Mouse (Mus musculus) stomach, embryonic 15.5 days (tissue): ENCODE results near the gene Tfeb. TPM values are rescaled to one million over a fixed set of nuclear protein-coding genes. Genes with fewer than 3 reads are reported as not detected.

Experiments used
- ATAC-seq: fragments of 200-750 bp; cut with Nextera tagmentation; 2 replicates; pipeline ENCODE4 v1.8.0; 2017; ENCODE audit warnings: low read depth, moderate number of reproducible peaks, moderate TSS enrichment; ENCODE audit not compliant: insufficient read depth, low FRiP score
- H3K27ac ChIP-seq: fragments of 300-500 bp; sonication (generic); 2 replicates; pipeline ENCODE4 v1.5.1; 2015; ENCODE audit warnings: mild to moderate bottlenecking, inconsistent platforms
- H3K27me3 ChIP-seq: fragments of 300-500 bp; sonication (generic); replicated peaks from 2 replicates; pipeline ENCODE4 v1.6.1; 2015; ENCODE audit warnings: inconsistent platforms
- H3K36me3 ChIP-seq: fragments of 300-500 bp; sonication (generic); 2 replicates; pipeline ENCODE4 v1.6.1; 2015; ENCODE audit warnings: inconsistent platforms
- H3K4me1 ChIP-seq: fragments of 300-500 bp; sonication (generic); 2 replicates; pipeline ENCODE4 v1.6.1; 2015; ENCODE audit warnings: inconsistent platforms
- H3K4me2 ChIP-seq: fragments of 300-500 bp; sonication (generic); 2 replicates; pipeline ENCODE4 v1.6.1; 2015; ENCODE audit warnings: mild to moderate bottlenecking, inconsistent platforms
- H3K4me3 ChIP-seq: fragments of 300-500 bp; sonication (generic); replicated peaks from 2 replicates; pipeline ENCODE4 v1.5.1; 2015; ENCODE audit warnings: inconsistent platforms
- H3K9ac ChIP-seq: fragments of 300-500 bp; sonication (generic); 2 replicates; pipeline ENCODE4 v1.6.1; 2015; ENCODE audit warnings: inconsistent platforms
- H3K9me3 ChIP-seq: fragments of 300-500 bp; sonication (generic); 2 replicates; pipeline ENCODE4 v1.6.1; 2016; ENCODE audit warnings: inconsistent platforms
- WGBS: fragments of 180-500 bp; shearing (Covaris S2); methylation state at CpG from one replicate; pipeline ENCODE4 v1.1.7; 2015; 5-methylcytosine and 5-hydroxymethylcytosine counted together
- polyA plus RNA-seq: library from polyadenylated mRNA; unstranded; fragments of >200 nt; fragmentation: Nextera tagmentation; extraction: Ambion mirVana; gene quantifications from 2 replicates; pipeline ENCODE4 v1.2.1, GENCODE M21; 2015

The Tfeb gene
- polyA plus RNA-seq, 1 experiment from 2014 or later = 10.7 TPM

DNA sequence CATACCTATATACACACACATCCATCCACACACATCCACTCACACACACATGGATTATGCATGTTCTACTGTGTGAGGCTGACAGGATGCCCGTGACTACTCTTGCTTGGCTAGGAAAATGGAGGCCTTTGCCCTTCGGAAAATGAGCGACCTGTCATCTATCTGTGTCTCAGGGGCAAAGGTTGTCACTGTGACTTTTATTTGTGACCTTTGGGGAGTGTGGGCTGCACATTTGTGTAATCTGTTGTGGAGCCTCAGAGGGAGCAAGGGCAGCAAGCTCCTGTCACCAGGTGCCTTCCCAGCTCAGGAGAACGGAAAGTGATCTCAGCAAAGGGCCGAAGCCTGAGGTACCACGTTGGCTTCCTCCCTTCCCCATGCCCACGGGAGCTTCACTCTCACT, 25.2 kb downstream of the Tfeb start:
- no peaks in the 10 kb centered on the region for H3K9me3 ChIP-seq
- H3K27me3 ChIP-seq = no peaks in the 10 kb centered on the region
- H3K9ac ChIP-seq = no peak overlapping the region
- no peak overlapping the region for H3K4me2 ChIP-seq
- no peak overlapping the region for H3K4me3 ChIP-seq
- WGBS = 79% methylated on average over 7 of the region's 7 CpGs
- ATAC-seq = no peak
- no peaks in the 10 kb centered on the region for H3K36me3 ChIP-seq
- H3K27ac ChIP-seq = peak overlapping the region; percentile 63; the same call in 1 of the 2 replicates
- peaks cover 20% of the 10 kb centered on the region for H3K4me1 ChIP-seq

DNA sequence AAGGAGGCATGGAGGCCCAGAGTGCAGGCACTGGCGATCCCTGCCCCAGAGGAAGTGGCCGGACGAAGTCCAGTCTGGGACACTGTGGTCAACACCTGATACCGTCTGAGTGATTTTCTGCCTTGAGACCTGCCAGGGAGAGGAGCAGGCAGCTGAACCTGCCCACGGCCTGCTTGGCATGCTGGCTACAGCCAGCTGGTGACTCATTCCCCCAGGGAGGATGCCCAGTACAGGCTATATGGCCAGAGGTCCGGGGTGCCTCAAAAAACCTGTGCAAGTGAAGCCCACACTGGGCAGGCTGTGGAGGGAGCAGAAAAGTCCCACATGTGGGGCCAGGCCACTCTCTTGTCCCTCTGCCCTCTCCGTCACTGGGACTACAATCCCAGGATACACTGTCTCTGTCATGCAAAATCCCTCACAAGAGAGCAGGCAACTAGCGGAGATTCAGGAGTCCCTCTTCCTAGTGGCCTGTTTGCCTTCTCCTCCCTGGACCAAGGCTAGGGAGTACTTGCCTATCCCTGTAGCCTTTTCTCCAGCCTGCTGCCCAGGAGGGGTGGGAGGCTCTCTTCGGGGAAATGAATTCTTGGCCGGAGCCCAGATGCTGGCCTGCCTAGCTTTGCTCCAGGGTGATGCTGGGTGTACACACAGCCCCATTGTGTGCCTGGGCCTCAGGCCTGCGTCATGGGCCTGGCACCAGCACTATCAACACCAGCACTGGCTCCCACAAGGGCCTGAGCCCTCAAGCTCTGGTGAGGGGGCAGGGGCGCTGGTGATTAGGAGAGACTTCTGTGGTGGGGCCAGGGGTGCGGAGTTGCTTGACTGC, 25.9 kb downstream of the Tfeb start:
- Histone ChIP-seq H3K27me3 (no peaks in the 10 kb centered on the region), H3K27ac (peak overlapping the region; percentile 63), H3K4me1 (peaks cover 20% of the 10 kb centered on the region), H3K4me3 (no peak overlapping the region), H3K9me3 (no peaks in the 10 kb centered on the region), H3K36me3 (no peaks in the 10 kb centered on the region), H3K9ac (no peak overlapping the region), H3K4me2 (no peak overlapping the region)
- ATAC-seq = peak; percentile 72
- whole genome bisulfite sequencing = 63% methylated on average over 13 of the region's 13 CpGs

DNA sequence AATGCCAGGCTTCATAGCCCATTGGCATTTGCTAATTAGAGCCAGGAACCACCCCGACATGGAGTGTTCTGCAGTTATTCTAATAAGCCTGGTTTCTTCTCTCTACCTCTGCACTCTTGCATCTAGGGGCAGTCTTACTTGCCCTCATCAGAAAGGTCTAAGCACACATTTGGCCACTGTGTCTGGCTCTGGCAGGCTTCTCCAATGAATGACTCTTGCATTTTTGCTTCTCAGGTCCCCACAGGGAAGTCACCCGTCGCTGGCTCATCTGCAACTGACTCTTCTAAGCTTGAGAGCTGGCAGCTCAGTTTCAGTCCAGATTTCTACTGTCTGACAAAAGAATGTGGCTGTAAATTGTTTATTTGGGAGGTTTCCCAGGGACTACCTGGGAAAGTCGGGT, 29.2 kb downstream of the Tfeb start:
- H3K4me2 ChIP-seq = no peak overlapping the region
- no peak for ATAC-seq
- H3K27me3 ChIP-seq = no peaks in the 10 kb centered on the region
- H3K4me1 ChIP-seq = peaks cover 17% of the 10 kb centered on the region
- no peaks in the 10 kb centered on the region for H3K9me3 ChIP-seq
- no peaks in the 10 kb centered on the region for H3K36me3 ChIP-seq
- H3K9ac ChIP-seq = no peak overlapping the region
- no peak overlapping the region for H3K4me3 ChIP-seq
- no peak overlapping the region for H3K27ac ChIP-seq
- 73% methylated on average over 4 of the region's 4 CpGs for WGBS

DNA sequence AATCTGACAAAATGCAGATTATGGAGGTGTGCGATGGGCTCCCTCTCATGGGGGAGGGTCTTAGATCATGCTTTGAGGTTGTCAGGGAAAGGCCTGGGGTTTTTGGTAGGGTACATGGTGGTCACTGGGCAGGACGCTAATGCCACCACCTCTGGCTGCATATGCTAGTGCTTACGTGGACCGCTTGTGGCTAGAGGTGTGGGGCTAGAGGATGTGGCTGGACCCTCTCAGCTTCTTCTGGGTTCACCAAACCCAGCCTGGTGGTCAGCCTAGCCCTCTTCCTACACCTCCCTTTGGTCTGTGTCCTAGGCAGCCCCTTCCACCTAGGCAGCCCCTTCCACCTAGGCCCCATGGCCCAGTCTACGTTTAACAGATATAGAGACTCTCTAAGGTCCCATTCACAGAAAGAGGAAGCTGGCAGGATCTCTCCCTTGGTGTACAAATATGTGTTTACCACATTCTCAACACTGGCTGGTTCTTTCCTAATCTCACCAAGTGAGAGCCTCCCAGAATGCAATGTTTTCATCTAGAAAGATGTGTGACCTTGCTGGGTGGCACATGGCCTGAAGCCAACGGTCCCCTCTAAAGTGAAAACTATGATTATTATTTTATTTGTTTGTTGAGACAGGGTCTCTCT, 29.7 kb downstream of the Tfeb start:
- ATAC-seq = no peak
- H3K4me2 ChIP-seq = no peak overlapping the region
- no peaks in the 10 kb centered on the region for H3K36me3 ChIP-seq
- peaks cover 17% of the 10 kb centered on the region for H3K4me1 ChIP-seq
- no peak overlapping the region for H3K4me3 ChIP-seq
- no peaks in the 10 kb centered on the region for H3K9me3 ChIP-seq
- no peak overlapping the region for H3K27ac ChIP-seq
- H3K27me3 ChIP-seq = no peaks in the 10 kb centered on the region
- 80% methylated on average over 6 of the region's 6 CpGs for WGBS
- no peak overlapping the region for H3K9ac ChIP-seq

DNA sequence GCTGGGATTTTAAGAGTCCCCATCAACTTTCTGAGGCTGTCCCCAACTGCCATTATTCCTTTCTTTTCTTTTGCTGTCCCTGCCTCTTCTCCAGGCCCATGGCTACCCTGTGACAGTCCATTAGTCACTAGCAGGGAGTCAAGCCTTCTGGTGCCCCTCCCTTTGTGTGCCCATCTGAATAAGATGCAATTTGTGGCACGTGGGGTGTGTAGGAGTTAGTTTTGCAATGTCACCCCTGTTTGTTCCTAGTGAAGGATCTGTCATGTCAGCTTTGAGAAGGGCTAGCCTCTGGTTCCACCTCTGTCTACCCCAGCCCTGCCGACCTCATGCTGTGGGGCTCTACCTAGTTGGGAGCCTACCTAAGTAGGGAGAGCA, 30.2 kb downstream of the Tfeb start:
- Histone ChIP-seq H3K4me2 (no peak overlapping the region), H3K4me1 (peaks cover 17% of the 10 kb centered on the region), H3K27me3 (no peaks in the 10 kb centered on the region), H3K27ac (no peak overlapping the region), H3K9me3 (no peaks in the 10 kb centered on the region), H3K36me3 (no peaks in the 10 kb centered on the region), H3K4me3 (no peak overlapping the region), H3K9ac (no peak overlapping the region)
- WGBS = 68% methylated on average over 2 of the region's 2 CpGs
- ATAC-seq = no peak

DNA sequence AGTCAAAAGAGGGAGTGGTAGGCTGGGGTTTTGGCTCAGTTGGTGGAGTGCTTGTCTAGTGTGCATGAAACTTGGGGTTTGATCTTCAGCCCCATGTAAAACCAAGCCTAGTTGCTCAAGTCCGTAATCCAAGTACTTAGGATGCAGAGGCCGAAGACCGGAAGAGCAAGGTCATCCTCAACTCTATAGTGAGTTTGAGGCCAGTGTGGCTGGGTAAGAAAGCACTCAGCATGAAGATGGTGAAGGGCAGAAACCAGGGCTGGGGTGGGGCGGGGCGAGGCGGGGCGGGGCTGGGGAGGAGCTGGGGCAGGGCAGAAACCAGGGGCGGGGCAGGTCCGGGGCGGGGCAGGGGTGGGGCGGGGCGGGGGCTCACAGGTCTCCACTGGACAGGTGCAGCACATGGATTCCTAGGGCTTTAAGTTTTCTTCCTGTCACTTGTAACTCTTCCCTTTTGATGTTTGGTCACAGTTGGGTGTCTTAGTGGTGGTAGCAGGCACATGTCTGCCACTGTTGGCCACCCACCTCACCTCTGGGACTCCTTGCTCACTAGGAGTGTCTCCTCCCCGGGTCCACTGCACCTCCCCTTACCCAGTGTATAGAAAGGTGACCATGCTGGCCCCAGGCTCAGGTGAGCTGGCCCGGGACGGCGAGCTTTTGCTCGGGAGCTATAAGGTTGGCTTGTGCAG, 30.8 kb downstream of the Tfeb start:
- no peak overlapping the region for H3K4me2 ChIP-seq
- H3K27ac ChIP-seq = no peak overlapping the region
- H3K9me3 ChIP-seq = no peaks in the 10 kb centered on the region
- peaks cover 12% of the 10 kb centered on the region for H3K4me1 ChIP-seq
- H3K4me3 ChIP-seq = no peak overlapping the region
- H3K36me3 ChIP-seq = no peaks in the 10 kb centered on the region
- no peaks in the 10 kb centered on the region for H3K27me3 ChIP-seq
- 54% methylated on average over 13 of the region's 17 CpGs for WGBS
- no peak overlapping the region for H3K9ac ChIP-seq
- no peak for ATAC-seq

DNA sequence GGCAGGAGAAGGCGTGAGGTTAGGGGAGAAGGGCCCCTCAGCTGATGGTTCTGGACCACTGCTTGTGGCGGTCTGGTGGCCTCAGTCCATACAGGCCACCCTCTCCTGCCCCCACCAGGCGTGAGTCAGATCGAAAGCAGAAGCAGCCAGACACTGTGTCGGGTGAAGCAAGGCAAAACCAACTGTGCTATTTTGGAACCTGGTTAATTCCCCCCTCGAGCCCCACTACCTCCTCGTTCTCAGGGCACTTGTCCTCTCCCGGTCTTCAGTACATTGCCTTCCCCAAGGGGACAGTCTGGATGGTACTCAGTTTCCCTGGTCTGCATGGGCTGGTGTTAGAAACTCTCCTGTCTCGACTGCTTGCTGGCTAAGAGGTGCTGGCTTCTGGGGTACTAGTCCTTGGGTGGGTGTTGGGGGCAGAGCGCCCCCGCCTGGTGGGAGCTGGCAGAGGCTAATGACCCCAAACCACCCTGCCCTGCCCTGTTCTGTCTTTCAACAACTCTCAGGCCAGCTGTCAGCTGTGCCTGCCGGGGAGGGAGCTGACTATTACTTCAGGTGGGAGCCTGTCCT, 32.0 kb downstream of the Tfeb start:
- Histone ChIP-seq H3K9ac (no peak overlapping the region), H3K27ac (no peak overlapping the region), H3K4me1 (no peaks in the 10 kb centered on the region; the same call in 1 of the 2 replicates), H3K4me2 (no peak overlapping the region), H3K27me3 (no peaks in the 10 kb centered on the region), H3K36me3 (no peaks in the 10 kb centered on the region), H3K9me3 (no peaks in the 10 kb centered on the region), H3K4me3 (no peak overlapping the region)
- peak; percentile 37; the same call in 1 of the 2 replicates for ATAC-seq
- WGBS = 51% methylated on average over 12 of the region's 12 CpGs

DNA sequence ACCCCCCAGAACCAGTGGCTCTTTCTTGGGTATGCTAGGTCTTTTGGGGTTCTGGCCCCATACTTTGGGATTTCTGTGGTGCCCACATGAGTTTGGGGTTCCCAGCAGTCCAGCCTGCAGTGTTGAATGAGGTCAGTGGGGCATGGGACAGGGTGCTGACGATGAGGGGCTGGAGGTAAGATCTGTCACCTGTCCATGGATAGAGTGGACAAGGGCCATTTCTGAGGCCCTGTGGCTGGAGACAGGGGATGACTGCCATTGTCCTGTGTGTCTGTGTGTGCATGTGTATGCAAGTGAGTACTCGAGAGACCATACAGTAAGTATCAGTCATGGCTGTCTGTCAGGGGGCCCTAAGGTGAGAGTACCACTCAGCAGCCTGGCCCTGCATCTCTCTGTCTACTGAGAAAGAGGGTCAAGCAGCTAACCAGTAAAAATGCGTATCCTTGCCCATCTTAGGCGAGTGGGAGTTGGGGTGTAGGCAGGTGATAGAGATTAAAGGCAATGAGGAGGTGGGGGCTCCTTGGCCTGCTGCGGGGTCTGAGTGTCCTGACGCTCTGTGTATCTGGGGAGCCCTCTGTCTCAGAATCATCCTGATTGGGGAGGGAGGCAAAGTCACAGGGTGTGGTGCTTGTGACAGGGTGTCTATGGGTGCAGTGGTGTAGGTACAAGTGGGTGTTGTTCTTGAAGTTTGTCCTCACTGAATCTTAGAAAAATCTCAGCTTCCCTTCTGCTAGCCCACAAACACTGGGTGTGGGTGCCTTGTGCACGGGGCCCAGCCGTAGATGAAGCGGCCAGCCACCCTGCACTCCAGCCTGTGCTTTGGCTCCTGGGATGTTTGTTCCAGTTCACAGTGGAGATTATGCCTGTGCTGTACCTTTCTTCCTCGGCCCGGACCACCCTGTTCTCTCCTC, 32.8 kb downstream of the Tfeb start:
- Histone ChIP-seq H3K4me3 (no peak overlapping the region), H3K36me3 (no peaks in the 10 kb centered on the region), H3K27me3 (no peaks in the 10 kb centered on the region), H3K9me3 (no peaks in the 10 kb centered on the region), H3K4me2 (no peak overlapping the region), H3K4me1 (no peaks in the 10 kb centered on the region; the same call in 1 of the 2 replicates), H3K9ac (no peak overlapping the region), H3K27ac (no peak overlapping the region)
- no peak for ATAC-seq
- WGBS = 74% methylated on average over 11 of the region's 11 CpGs

DNA sequence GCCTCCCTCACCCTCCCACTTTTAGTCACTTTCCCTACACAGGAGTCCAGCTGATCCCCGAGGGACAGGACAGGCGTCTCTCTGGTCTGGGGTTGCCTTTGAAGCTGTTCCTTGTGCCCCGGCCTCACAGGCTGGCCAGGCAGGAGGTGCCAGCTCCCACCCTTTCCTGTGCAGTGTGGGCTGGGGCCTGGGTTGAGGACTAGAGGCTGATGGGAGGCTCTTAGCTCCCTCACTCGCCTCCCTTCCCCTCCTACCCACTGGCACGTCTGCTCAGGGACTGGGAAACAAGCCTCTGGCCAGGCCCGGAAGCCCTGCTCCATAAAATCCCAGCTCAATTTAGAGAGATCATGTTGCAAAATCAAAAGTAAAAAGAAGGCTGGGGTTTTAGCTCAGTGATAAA, 36.8 kb downstream of the Tfeb start:
- no peaks in the 10 kb centered on the region for H3K4me1 ChIP-seq
- no peaks in the 10 kb centered on the region for H3K27me3 ChIP-seq
- 52% methylated on average over 6 of the region's 6 CpGs for WGBS
- ATAC-seq = no peak
- no peaks in the 10 kb centered on the region for H3K9me3 ChIP-seq
- H3K4me2 ChIP-seq = no peak overlapping the region
- no peak overlapping the region for H3K27ac ChIP-seq
- no peaks in the 10 kb centered on the region for H3K36me3 ChIP-seq
- no peak overlapping the region for H3K4me3 ChIP-seq
- H3K9ac ChIP-seq = no peak overlapping the region

DNA sequence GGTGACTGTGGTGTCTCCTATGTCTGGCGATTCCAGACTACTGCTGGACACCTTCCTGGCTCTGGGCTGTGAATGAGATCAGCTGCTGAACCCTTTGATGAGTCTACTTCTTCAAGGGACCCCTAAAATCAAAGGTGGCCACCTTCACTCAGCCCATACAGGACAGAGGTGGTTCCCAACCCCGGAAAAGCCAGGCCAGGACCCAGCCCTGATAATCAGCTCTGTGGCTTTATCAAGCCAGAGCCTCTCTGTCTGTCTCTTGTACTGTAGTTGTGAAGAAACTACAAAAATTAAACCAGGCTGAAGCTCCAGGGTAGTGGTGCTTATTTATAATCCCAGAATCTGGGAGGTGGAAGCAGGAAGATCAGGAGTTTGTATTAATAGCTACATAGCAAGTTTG, 40.3 kb downstream of the Tfeb start:
- ATAC-seq = no peak
- H3K36me3 ChIP-seq = no peaks in the 10 kb centered on the region
- no peaks in the 10 kb centered on the region for H3K9me3 ChIP-seq
- H3K4me3 ChIP-seq = no peak overlapping the region
- WGBS = 52% methylated on average over 2 of the region's 2 CpGs
- H3K27me3 ChIP-seq = no peaks in the 10 kb centered on the region
- H3K27ac ChIP-seq = no peak overlapping the region
- no peak overlapping the region for H3K9ac ChIP-seq
- no peak overlapping the region for H3K4me2 ChIP-seq
- H3K4me1 ChIP-seq = no peaks in the 10 kb centered on the region

DNA sequence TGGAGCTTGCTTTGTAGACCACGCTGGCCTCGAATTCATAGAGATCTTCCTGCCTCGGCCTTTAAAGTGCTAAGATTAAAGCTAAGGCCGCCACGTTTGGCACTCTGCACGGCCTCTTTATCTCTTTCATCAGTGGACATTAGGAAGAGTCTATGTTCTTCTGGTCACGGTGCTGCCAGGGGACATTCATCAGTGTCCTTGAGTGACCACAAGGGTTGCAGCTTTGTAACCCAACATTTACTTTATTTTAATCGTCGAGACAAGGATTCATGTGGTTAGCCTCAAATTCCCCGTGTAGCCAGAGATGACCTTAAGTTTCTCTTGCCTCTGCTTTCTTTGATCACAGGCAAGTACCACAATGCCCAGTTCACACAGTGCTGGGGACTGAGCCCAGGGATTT, 43.6 kb downstream of the Tfeb start:
- Histone ChIP-seq H3K4me1 (no peaks in the 10 kb centered on the region), H3K4me3 (no peak overlapping the region), H3K4me2 (no peak overlapping the region), H3K27me3 (no peaks in the 10 kb centered on the region), H3K9ac (no peak overlapping the region), H3K36me3 (no peaks in the 10 kb centered on the region), H3K9me3 (no peaks in the 10 kb centered on the region), H3K27ac (no peak overlapping the region)
- 76% methylated on average over 10 of the region's 10 CpGs for WGBS
- no peak for ATAC-seq
